Mouse (Mus musculus): ENCODE measurements at regions not wholly inside any gene's neighbourhood (a gene's known extent, or its start where the extent isn't known, plus 50 kb on each side); places are given as distances from the start of the nearest gene placed in this dataset.
A peak's percentile ranks its signal among the peaks of the same experiment; 100 is the strongest.

DNA sequence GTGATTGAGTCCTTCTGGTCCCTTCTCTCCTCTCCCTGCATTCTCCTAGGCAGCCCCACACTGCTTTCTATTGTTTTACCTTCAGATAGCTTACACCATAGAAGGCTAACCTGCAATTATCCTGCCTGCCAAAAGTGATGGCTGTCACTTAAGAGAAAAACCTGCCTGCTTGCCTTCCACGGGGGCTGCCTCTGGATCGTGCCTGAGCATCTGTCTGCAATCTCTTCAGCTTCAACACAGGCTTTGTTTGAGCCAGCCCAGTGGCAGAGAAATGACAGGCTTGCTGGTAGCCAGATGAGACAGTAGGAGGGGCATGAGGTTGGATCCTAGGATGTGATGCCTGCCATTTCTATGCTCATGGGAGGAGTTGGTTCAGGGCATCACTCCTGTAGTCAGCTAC is 345.2 kb upstream of the Tshz3 start:
- no peak for DNase-seq (ENCODE audit: extremely low spot score, low read depth, low spot score)

DNA sequence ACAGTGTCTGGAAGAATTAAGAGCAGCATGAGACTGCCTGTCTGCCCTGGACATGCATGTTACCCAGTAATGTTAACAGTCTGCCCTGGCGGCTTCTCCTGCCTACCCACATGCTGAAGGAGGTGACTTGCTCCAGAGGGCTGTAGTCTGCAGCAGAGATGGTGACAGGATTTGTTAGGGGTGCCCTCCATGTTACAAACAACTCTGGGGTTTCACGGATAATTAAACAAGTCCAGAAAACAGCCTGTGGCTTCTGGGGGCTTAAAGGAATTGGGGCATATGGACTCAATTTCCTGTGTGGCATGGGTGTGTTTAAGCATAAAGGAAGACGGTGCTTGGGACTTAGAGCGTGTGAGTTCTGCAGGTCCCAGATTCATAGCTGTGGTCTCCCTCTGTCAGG is 347.3 kb upstream of the Tshz3 start:
- peak; percentile 52 for DNase-seq (ENCODE audit: extremely low spot score, low read depth, low spot score)

DNA sequence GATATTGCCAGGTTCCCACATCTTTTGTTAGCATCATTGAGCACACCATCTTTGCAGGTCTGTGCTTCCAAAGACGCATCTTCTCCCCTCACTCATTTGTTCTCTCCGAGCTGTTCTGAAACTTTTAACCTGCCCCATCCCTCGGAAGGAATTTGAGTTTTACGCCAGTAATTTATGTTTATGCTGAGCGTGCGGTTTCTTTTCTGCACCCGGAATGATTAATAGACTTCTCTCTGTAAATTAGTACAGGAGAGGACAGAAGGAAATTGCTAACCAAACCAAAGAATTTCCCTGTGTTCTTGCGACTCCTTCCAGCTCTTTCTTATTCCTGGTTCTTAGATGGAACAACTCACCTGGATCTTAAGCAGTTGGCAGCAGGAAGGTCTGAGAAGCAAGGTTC is 349.7 kb upstream of the Tshz3 start:
- no peak for DNase-seq (ENCODE audit: extremely low spot score, low read depth, low spot score)

DNA sequence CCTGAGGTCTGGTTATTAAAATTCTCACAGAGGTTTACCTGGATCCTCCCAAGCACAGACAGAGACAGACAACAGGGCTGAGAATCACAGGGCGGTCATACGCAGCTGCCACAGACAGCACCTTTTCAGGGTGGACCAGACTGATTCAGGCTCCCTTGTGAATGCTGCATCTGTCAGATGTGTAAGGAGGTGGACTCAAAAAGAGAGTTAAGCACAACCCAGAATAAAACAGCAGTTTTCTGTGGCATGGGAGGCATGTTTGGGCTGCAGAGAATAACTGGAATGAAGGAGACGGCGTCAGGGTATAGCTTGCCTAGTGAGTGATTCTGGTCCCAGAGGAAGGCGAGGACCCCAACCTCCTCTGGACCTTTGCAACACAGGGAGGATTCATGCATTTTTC is 363.1 kb upstream of the Tshz3 start:
- DNase-seq (ENCODE audit: extremely low spot score, low read depth, low spot score): no peak

- DNase-seq (ENCODE audit: extremely low spot score, low read depth, low spot score): no peak
Measured at GRCm38 (mm10) chr7:36334091-36334490, 363.8 kb upstream of the Tshz3 start.

GRCm38 (mm10) chr7:36332633-36333032 is 365.3 kb upstream of the Tshz3 start:
- DNase-seq (ENCODE audit: extremely low spot score, low read depth, low spot score): no peak

DNA sequence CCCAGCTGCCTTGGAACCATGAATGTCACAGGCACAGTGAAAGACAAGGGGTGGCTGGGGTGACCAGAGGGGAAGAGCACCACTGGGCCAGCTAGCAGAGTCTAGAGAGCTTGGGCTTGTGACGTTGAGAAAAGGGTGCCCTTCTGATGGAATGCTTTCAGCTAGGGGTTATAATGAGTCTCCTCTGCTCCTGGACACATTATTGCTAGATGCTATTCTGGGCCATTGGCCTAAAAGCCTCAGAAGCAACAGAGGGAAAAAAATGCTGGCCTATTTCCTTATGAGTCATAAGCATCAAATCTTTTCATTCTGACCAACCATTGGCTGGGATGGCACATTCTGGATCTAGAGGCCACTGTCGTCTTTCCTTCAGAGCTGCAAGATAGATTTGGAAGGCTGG is 369.8 kb upstream of the Tshz3 start:
- DNase-seq (ENCODE audit: extremely low spot score, low read depth, low spot score): no peak

GRCm38 (mm10) chr7:36324035-36324434 is 373.9 kb upstream of the Tshz3 start:
- DNase-seq (ENCODE audit: extremely low spot score, low read depth, low spot score): no peak

DNA sequence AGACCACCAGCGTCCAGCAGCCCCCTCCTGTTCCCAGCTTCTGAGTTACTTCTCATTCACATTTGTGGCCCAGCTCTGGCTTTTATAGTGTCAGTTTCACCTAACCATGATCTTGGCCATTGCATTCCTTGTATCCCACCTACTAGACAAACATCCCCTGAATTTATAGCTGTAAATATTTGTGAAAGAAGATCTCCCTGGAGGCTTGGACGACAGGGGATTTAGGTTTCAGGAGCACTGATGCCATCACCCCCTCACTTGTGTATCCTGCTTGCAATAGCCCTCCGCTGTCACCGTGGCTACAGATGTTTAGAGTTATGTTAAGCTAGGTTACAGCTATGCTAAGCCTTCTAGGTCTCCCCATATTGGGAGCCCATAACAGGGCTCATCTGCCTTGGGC is 375.7 kb upstream of the Tshz3 start:
- DNase-seq (ENCODE audit: extremely low spot score, low read depth, low spot score): no peak

DNA sequence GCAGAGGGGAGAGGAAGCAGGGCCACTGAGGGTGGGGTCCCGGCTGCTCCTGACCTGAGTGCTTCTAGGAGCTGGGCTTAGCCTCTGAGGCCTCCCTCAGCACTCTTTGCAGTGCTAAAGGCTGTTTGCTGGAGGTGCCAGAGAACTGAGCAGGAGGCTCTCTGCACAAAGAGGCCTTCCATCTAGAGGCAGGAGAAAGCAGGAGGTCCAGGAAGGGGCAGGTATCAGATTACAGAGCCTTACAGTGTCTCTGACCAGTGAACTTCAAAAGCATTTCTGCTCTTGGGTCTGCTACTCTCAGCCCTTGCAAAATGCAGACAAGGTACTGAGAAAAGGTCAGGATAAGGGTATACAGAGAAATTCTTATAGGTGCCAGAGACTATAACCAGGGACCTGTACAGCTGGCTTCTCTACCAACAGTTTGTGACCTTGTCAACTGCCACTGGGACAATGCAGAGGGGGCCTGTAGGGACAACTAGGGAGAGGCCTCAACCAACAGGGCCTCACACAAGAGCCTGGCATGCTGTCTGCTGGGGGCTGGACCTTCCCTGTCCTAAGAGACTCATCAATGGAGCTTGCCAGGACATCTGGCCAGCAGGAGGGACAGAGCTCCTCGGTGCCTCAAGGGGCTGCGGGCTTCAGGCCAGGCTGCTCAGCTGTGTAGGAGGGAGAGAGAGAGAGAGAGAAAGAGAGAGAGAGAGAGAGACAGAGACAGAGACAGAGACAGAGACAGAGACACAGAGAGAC is 380.3 kb upstream of the Tshz3 start:
- peak; percentile 31 for DNase-seq (ENCODE audit: extremely low spot score, low read depth, low spot score)

- DNase-seq (ENCODE audit: extremely low spot score, low read depth, low spot score): no peak
Measured at GRCm38 (mm10) chr7:36313751-36314150, 384.2 kb upstream of the Tshz3 start.

DNA sequence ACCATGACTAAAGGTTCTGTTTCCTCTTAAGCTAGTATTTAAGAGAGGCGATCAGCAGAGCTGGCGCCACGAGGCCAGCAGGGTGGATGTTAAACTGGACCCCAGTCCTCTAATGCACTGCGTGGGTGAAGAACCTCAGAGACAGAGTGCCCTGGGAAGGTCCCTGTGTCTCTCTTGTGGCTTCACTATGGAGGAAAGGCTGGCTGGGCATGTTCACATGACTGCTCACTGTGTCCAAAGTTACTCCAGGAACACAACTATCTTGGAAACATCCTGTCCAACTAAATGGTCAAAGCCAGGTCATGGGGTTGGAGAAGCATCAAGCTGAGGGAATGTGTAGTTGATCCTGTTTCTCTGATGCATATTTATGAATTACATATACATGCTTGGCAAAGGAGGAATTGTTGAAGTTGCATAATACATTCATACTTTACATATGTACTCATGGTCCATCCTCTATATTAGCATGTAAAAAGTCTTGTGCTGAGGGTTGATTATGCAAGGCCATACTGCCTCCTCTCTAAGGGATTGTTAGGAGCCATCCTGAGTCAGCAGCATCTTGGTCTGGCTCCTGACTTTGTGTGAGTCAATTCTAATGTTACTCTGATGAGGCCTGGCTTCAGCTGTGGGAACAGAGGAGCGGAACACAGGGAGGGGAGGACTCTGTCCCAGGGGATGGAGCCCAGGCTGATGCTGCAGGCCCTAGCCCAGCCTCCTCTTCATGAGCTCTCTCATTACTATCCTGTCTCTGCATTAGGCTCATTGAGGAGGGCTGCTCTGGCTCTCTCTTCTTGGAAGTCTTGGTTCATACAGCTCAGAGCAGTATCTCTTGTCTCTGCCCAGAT is 387.9 kb upstream of the Tshz3 start:
- DNase-seq (ENCODE audit: extremely low spot score, low read depth, low spot score): no peak

DNA sequence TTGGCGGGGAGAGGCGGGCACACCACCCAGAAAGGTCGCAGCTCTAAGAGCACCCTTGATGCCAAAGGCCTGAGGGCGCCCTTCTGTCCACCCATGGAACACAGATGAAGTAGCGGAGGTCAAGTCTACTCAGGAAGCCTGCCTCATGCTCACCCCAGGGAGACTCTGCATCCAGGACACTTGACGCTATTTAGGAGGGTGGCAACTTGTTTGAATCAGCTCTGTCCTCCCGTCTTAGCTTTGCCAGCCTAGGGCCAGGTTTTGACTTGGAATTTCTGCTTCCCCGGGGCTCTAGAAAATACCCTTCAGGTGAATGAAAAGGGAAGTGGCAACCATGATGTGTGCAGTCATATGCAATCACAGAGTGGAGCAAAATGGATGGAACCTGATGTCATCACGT is 389.2 kb upstream of the Tshz3 start:
- DNase-seq (ENCODE audit: extremely low spot score, low read depth, low spot score): no peak

DNA sequence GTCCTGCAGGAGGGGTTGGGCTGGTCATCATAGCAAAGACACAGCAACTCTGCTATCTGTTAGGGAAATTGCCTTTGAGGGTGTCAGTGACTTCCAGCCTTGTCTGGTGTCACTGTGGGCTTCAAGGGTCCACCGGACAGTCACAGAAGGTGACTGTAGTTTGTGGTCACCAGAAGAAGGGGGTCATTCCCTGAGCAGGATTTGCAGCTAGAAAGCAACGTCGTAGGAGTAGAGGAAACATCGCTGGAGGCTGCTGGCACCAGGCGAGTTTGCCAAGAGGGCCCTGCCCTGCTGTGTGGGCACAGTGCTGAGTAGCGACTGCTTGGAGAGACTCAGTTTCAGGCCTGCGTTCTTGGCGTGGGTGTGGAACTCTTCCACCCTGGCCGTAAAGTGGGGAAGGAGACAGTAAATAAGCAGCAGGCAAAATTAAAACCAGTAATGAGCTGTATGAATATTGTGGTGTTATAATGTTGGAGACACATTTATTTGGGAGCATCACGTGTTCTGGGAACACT is 389.8 kb upstream of the Tshz3 start:
- no peak for DNase-seq (ENCODE audit: extremely low spot score, low read depth, low spot score)

GRCm38 (mm10) chr7:36277275-36277674 is 420.6 kb upstream of the Tshz3 start:
- no peak for DNase-seq (ENCODE audit: extremely low spot score, low read depth, low spot score)

- DNase-seq (ENCODE audit: extremely low spot score, low read depth, low spot score): no peak
Measured at GRCm38 (mm10) chr7:36268966-36269365, 429.0 kb upstream of the Tshz3 start.

DNA sequence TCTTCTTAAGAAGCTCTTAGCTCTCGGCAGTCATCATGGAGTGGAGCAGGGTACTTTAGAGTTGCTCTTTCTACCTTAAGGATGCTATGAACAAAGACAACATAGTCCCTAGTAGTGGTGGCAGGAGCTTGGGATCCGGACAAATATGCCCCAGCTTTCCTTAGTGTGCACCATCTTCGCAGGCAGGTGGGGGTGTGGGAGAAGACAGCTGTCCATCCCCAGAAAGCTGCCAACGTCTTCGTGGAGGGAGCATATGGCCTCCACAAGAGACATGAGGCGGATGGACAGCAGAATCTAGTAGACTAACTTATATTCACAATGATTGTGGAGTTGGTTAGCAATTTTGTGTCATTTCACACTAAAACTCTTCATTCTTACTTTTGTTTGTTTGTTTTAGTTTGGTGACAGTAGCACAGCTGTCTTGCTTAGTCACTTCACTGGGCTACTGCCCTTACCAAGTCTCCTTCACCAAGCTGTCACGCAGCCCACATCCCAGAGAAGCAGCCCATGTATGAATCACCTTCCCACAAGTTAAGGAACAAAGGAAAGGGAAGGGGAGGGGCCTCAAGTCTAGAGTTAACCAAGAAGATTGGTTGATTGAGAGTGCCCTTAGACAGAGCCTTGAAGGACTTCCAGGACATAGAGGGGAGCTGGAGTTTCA is 432.6 kb upstream of the Tshz3 start:
- no peak for DNase-seq (ENCODE audit: extremely low spot score, low read depth, low spot score)

GRCm38 (mm10) chr7:36262124-36262710 is 435.7 kb upstream of the Tshz3 start:
- DNase-seq (ENCODE audit: extremely low spot score, low read depth, low spot score): no peak

GRCm38 (mm10) chr7:36257102-36257501 is 440.8 kb upstream of the Tshz3 start:
- no peak for DNase-seq (ENCODE audit: extremely low spot score, low read depth, low spot score)

DNA sequence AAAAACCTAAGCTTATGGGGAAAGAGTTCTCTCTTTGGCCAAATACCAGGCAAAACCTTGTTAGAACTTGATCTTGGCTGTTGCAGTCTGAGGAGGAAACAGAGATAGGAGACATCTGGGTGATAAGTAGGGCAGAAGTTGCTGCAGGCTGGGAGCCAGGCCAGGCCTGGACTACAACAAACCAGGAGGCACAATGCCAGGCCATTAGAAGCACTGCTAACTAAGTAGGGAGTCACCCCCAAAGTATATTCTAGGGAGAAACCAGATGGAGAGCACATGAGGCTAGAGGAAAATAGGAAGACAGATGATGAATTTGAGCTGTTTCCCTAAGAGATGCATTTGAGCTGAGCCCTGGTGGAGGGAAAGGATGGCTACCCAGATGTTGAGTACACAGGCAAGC is 444.6 kb upstream of the Zfp507 start:
- no peak for DNase-seq (ENCODE audit: extremely low spot score, low read depth, low spot score)

- DNase-seq (ENCODE audit: extremely low spot score, low read depth, low spot score): no peak
Measured at GRCm38 (mm10) chr7:36236673-36237072, 433.9 kb upstream of the Zfp507 start.
